Mouse (Mus musculus) ES-E14 (cell line): ENCODE data around the gene Cfap58. TPM values are rescaled to one million over a fixed set of nuclear protein-coding genes. Genes with fewer than 3 reads are reported as not detected.

Experiments used
- DNase-seq: peaks from one replicate; pipeline ENCODE4 v3.0.0-alpha.2; 2013; ENCODE audit warnings: low read depth, low spot score
- H3K27ac ChIP-seq: 2 replicates; pipeline ENCODE4 v1.5.1; 2012; ENCODE audit warnings: low read depth, mild to moderate bottlenecking, low read length, moderate library complexity, mixed read lengths; ENCODE audit not compliant: poor library complexity, insufficient read depth, severe bottlenecking
- H3K36me3 ChIP-seq: 2 replicates; pipeline ENCODE4 v1.6.1; 2012; ENCODE audit warnings: mild to moderate bottlenecking, low read length, moderate library complexity, mixed read lengths; ENCODE audit not compliant: control insufficient read depth, poor library complexity, insufficient read depth, severe bottlenecking
- H3K4me1 ChIP-seq, 2 experiments: fragments of 150-350 bp in 1 of 2; sonication (generic) in 1 of 2; 2 replicates each; pipeline ENCODE4 v1.6.1; 2012; ENCODE audit warnings: low read length in 2 of 2, mild to moderate bottlenecking in 1 of 2, mixed read lengths in 1 of 2; ENCODE audit not compliant: control insufficient read depth in 2 of 2, insufficient read depth in 2 of 2, poor library complexity in 1 of 2
- H3K4me3 ChIP-seq, 2 experiments: fragments of 150-350 bp in 1 of 2; sonication (generic) in 1 of 2; 2 replicates each; pipeline ENCODE4 v1.5.1; 2012; ENCODE audit warnings: low read length in 2 of 2, low read depth in 1 of 2, mild to moderate bottlenecking in 1 of 2, mixed read lengths in 1 of 2; ENCODE audit not compliant: insufficient read depth in 1 of 2, poor library complexity in 1 of 2, severe bottlenecking in 1 of 2
- H3K9ac ChIP-seq: 2 replicates; pipeline ENCODE4 v1.6.1; 2012; ENCODE audit warnings: low read depth, mild to moderate bottlenecking, low read length, mixed read lengths; ENCODE audit not compliant: poor library complexity, insufficient read depth, severe bottlenecking
- H3K9me3 ChIP-seq: fragments of 150-350 bp; sonication (generic); 2 replicates; pipeline ENCODE4 v1.6.1; 2012; ENCODE audit warnings: low read depth, mild to moderate bottlenecking, low read length; ENCODE audit not compliant: control insufficient read depth, insufficient read depth
- CHD2 ChIP-seq: IDR thresholded peaks from 2 replicates; pipeline ENCODE4 v1.6.1; 2014; ENCODE audit warnings: mild to moderate bottlenecking, low read depth, low read length, inconsistent platforms
- HCFC1 ChIP-seq: IDR thresholded peaks from 2 replicates; pipeline ENCODE4 v1.6.1; 2012; ENCODE audit warnings: low read length, inconsistent platforms, borderline replicate concordance; ENCODE audit not compliant: insufficient read depth
- MAFK ChIP-seq: IDR thresholded peaks from 2 replicates; pipeline ENCODE4 v1.6.1; 2014; ENCODE audit warnings: mild to moderate bottlenecking, low read depth, low read length, inconsistent platforms; ENCODE audit not compliant: insufficient read depth
- ZC3H11A ChIP-seq: IDR thresholded peaks from 2 replicates; pipeline ENCODE4 v1.6.1; 2012; ENCODE audit warnings: low read depth, mild to moderate bottlenecking, inconsistent platforms, low read length, borderline replicate concordance
- ZNF384 ChIP-seq: IDR thresholded peaks from 2 replicates; pipeline ENCODE4 v1.6.1; 2012; ENCODE audit warnings: low read depth, low read length, inconsistent platforms
- in situ Hi-C, 2 experiments: fragments of 600-800 bp; cut with MboI; formaldehyde crosslinking; loops; one replicate each; pipeline ENCODE4 v1.15.1; 2025; ENCODE audit warnings: low sequenced_read_pairs in 2 of 2, inconsistent platforms in 1 of 2; ENCODE audit not compliant: unreplicated experiment in 2 of 2
- total RNA-seq: library from RNA; depleted of rRNA; stranded (reverse); fragments of 300-350 nt; gene quantifications from 2 replicates; pipeline ENCODE4 v1.2.3, GENCODE M21; 2012

Gene Cfap58
- total RNA-seq, 1 experiment = not detected

DNA sequence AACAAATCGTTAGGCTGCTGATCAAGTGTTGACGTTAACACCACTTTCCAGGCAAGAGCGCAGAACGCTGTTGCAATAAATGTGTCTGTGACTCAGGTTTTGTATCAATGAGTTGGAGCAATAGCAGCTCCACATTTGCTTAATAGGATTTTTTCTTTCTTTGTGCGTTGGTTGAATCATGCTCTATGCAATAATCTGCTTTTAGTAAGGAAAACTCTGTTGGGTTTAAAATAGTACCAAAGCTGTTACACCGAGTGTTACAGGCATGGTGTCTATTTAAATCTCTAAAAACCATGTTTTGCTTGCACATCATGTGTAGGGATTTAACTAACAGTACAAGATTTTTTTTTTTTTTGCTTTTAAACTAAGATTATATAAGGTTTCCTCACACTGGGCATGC lies 1.9 kb downstream of the Cfap58 start:
- no peak overlapping the region for H3K27ac ChIP-seq
- no peak for DNase-seq

DNA sequence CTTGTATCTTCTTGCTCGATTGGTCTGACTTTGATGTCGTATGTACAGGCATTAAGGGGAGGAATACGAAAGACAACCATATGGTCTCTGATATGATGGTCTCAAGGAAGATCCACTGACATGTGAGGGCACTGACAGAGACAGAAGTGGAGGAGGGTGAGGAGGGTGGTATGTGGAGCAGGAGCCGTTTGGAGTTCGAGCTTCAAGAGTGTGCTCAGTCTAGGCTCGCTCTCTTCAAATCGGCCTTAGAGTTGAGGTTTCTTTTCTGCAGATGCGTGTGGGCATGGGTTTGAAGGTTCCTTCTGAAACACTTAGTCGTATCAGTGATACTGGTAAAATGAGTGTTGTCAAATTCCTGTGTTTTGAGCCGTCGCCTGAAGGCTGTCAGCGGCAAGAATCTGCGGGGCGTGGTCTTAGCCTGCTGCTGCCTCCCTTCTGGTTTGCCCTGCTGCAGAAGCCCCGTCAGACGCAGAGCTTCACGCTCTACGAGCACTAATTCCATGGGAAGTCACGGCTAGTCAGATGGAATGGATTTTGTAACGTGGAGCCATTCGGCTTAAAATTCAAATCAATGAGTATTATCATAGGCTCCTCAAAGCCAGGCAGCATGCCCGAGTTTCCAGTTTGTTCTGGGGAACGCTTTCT lies 9.5 kb downstream of the Cfap58 start:
- H3K9ac ChIP-seq = no peak overlapping the region
- no peak overlapping the region for H3K27ac ChIP-seq
- no peak for TF ChIP-seq ZC3H11A
- no peaks in the 10 kb centered on the region for H3K4me1 ChIP-seq
- in situ Hi-C loops = no loop called here
- DNase-seq = no peak
- H3K4me3 ChIP-seq = no peak overlapping the region
- H3K36me3 ChIP-seq = no peaks in the 10 kb centered on the region
- no peaks in the 10 kb centered on the region for H3K9me3 ChIP-seq

More for the DNA sequence above, 1.9 kb downstream of the Cfap58 start:
- peaks cover 0 to 2% of the 10 kb centered on the region in 2 experiments; a peak in 1 of 4 replicates for H3K4me1 ChIP-seq
- no peaks in the 10 kb centered on the region for H3K9me3 ChIP-seq
- no peak overlapping the region for H3K4me3 ChIP-seq
- H3K9ac ChIP-seq = no peak overlapping the region
- H3K36me3 ChIP-seq = no peaks in the 10 kb centered on the region
- TF ChIP-seq HCFC1 = no peak
- TF ChIP-seq CHD2 = no peak
- TF ChIP-seq ZC3H11A = no peak
- TF ChIP-seq ZNF384 = no peak
- no peak for TF ChIP-seq MAFK
- in situ Hi-C loops = no loop called here

GRCm38 (mm10) chr19:47950946-47951345 lies 13.5 kb downstream of the Cfap58 start:
- no peak overlapping the region for H3K9ac ChIP-seq
- no peaks in the 10 kb centered on the region for H3K4me1 ChIP-seq
- no peak for TF ChIP-seq ZNF384
- no peak for TF ChIP-seq MAFK
- TF ChIP-seq HCFC1 = no peak
- TF ChIP-seq ZC3H11A = no peak
- TF ChIP-seq CHD2 = no peak
- H3K9me3 ChIP-seq = no peaks in the 10 kb centered on the region
- in situ Hi-C loops = no loop called here
- no peak overlapping the region for H3K27ac ChIP-seq
- H3K4me3 ChIP-seq = no peak overlapping the region
- no peak for DNase-seq
- no peaks in the 10 kb centered on the region for H3K36me3 ChIP-seq

DNA sequence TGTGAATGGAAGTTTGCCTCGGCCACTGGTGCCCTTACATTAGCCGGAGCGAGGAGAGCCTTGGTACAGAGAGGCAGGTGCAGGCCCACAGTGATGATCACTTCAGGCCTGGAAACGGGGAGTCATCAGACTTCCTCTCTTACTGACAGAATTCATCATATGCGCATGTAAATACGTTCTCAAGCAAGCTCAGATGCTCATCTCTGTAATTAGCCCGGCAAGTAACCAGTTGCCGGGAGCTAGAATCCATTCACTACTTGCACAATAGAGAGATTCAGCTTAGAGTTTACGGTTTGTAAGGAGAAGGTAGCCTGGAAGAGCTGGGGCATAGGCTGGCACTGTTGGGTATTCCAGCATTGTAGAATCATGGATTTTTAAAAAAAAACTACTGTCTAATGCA lies 15.7 kb downstream of the Cfap58 start:
- Histone ChIP-seq H3K27ac (no peak overlapping the region), H3K9me3 (no peaks in the 10 kb centered on the region), H3K4me3 (no peak overlapping the region), H3K9ac (no peak overlapping the region), H3K36me3 (no peaks in the 10 kb centered on the region), H3K4me1 (no peaks in the 10 kb centered on the region)
- DNase-seq = no peak
- in situ Hi-C loops = no loop called here
- TF ChIP-seq ZNF384 (no peak), MAFK (no peak), HCFC1 (no peak), ZC3H11A (no peak), CHD2 (no peak)

GRCm38 (mm10) chr19:47958181-47958580 lies 20.7 kb downstream of the Cfap58 start:
- in situ Hi-C loops = no loop called here
- no peaks in the 10 kb centered on the region for H3K36me3 ChIP-seq
- no peak for DNase-seq

More at GRCm38 (mm10) chr19:47958181-47958580, 20.7 kb downstream of the Cfap58 start:
- TF ChIP-seq ZNF384 = no peak
- TF ChIP-seq ZC3H11A = no peak
- TF ChIP-seq MAFK = no peak
- no peak for TF ChIP-seq HCFC1
- no peak for TF ChIP-seq CHD2
- H3K4me3 ChIP-seq = no peak overlapping the region
- H3K9me3 ChIP-seq = no peaks in the 10 kb centered on the region
- no peaks in the 10 kb centered on the region for H3K4me1 ChIP-seq
- H3K27ac ChIP-seq = no peak overlapping the region
- H3K9ac ChIP-seq = no peak overlapping the region
